Mouse (Mus musculus): Measurements from ENCODE around the gene Gramd1c.

Gene Gramd1c

GRCm38 (mm10) chr16:44033365-44033764 is 29.8 kb downstream of the Gramd1c start:
- H3K9me3 ChIP-seq (ENCODE audit: low read length), result peaks cover 22% of the 10 kb centered on the region
- no peaks in the 10 kb centered on the region for H3K27me3 ChIP-seq (ENCODE audit: insufficient read depth, low read length)
- TF ChIP-seq NANOG (IDR thresholded peaks at IDR 0.05; ENCODE audit: borderline replicate concordance, low read length) (no peak), POU5F1 (IDR thresholded peaks at IDR 0.05; ENCODE audit: borderline replicate concordance, low read length) (no peak), CTCF (conservative IDR thresholded peaks at IDR 0.05; ENCODE audit: low read length) (no peak)
- no peaks in the 10 kb centered on the region for H3K4me1 ChIP-seq (replicated peaks; ENCODE audit: low read depth, low read length)
- H3K4me3 ChIP-seq (replicated peaks; ENCODE audit: low read length), result no peak overlapping the region
- H3K36me3 ChIP-seq (ENCODE audit: insufficient read depth, low read length), result no peaks in the 10 kb centered on the region

GRCm38 (mm10) chr16:44029273-44029672 is 33.9 kb downstream of the Gramd1c start:
- H3K4me3 ChIP-seq (replicated peaks; ENCODE audit: low read length), result no peak overlapping the region
- no peaks in the 10 kb centered on the region for H3K9me3 ChIP-seq (ENCODE audit: low read length)
- H3K27me3 ChIP-seq (ENCODE audit: insufficient read depth, low read length), result no peaks in the 10 kb centered on the region
- H3K36me3 ChIP-seq (ENCODE audit: insufficient read depth, low read length), result no peaks in the 10 kb centered on the region
- no peaks in the 10 kb centered on the region for H3K4me1 ChIP-seq (replicated peaks; ENCODE audit: low read depth, low read length)
- TF ChIP-seq POU5F1 (IDR thresholded peaks at IDR 0.05; ENCODE audit: borderline replicate concordance, low read length) (no peak), CTCF (conservative IDR thresholded peaks at IDR 0.05; ENCODE audit: low read length) (no peak)

- H3K4me3 ChIP-seq (replicated peaks; ENCODE audit: low read length), result no peak overlapping the region
- no peak for TF ChIP-seq CTCF (conservative IDR thresholded peaks at IDR 0.05; ENCODE audit: low read length)
- no peak for TF ChIP-seq NANOG (IDR thresholded peaks at IDR 0.05; ENCODE audit: borderline replicate concordance, low read length)
- TF ChIP-seq POU5F1 (IDR thresholded peaks at IDR 0.05; ENCODE audit: borderline replicate concordance, low read length), result no peak
- H3K4me1 ChIP-seq (replicated peaks; ENCODE audit: low read depth, low read length), result no peaks in the 10 kb centered on the region
- H3K36me3 ChIP-seq (ENCODE audit: insufficient read depth, low read length), result no peaks in the 10 kb centered on the region
- H3K27me3 ChIP-seq (ENCODE audit: insufficient read depth, low read length), result no peaks in the 10 kb centered on the region
- no peaks in the 10 kb centered on the region for H3K9me3 ChIP-seq (ENCODE audit: low read length)
These were observed 36.3 kb downstream of the Gramd1c start for GRCm38 (mm10) chr16:44026822-44027221.

GRCm38 (mm10) chr16:44026210-44026609 is 36.9 kb downstream of the Gramd1c start:
- no peaks in the 10 kb centered on the region for H3K9me3 ChIP-seq (ENCODE audit: low read length)
- H3K4me3 ChIP-seq (replicated peaks; ENCODE audit: low read length), result no peak overlapping the region
- H3K27me3 ChIP-seq (ENCODE audit: insufficient read depth, low read length), result no peaks in the 10 kb centered on the region
- no peaks in the 10 kb centered on the region for H3K4me1 ChIP-seq (replicated peaks; ENCODE audit: low read depth, low read length)
- H3K36me3 ChIP-seq (ENCODE audit: insufficient read depth, low read length), result no peaks in the 10 kb centered on the region
- no peak for TF ChIP-seq CTCF (conservative IDR thresholded peaks at IDR 0.05; ENCODE audit: low read length)
- TF ChIP-seq NANOG (IDR thresholded peaks at IDR 0.05; ENCODE audit: borderline replicate concordance, low read length), result no peak
- no peak for TF ChIP-seq POU5F1 (IDR thresholded peaks at IDR 0.05; ENCODE audit: borderline replicate concordance, low read length)

- TF ChIP-seq POU5F1 (IDR thresholded peaks at IDR 0.05; ENCODE audit: borderline replicate concordance, low read length) (no peak), CTCF (conservative IDR thresholded peaks at IDR 0.05; ENCODE audit: low read length) (no peak), NANOG (IDR thresholded peaks at IDR 0.05; ENCODE audit: borderline replicate concordance, low read length) (no peak)
- H3K4me1 ChIP-seq (replicated peaks; ENCODE audit: low read depth, low read length), result peaks cover 6% of the 10 kb centered on the region
These were observed 44.1 kb downstream of the Gramd1c start for GRCm38 (mm10) chr16:44018986-44019548.

GRCm38 (mm10) chr16:44018372-44018771 is 44.8 kb downstream of the Gramd1c start:
- Histone ChIP-seq H3K4me3 (replicated peaks; ENCODE audit: low read length) (no peak overlapping the region), H3K4me1 (replicated peaks; ENCODE audit: low read depth, low read length) (peaks cover 6% of the 10 kb centered on the region), H3K9me3 (ENCODE audit: low read length) (no peaks in the 10 kb centered on the region), H3K36me3 (ENCODE audit: insufficient read depth, low read length) (no peaks in the 10 kb centered on the region), H3K27me3 (ENCODE audit: insufficient read depth, low read length) (peaks cover 3% of the 10 kb centered on the region; the same call in 1 of the 2 replicates)
- TF ChIP-seq NANOG (IDR thresholded peaks at IDR 0.05; ENCODE audit: borderline replicate concordance, low read length) (no peak), CTCF (conservative IDR thresholded peaks at IDR 0.05; ENCODE audit: low read length) (no peak)

More at GRCm38 (mm10) chr16:44018986-44019548, 44.1 kb downstream of the Gramd1c start:
- Histone ChIP-seq H3K36me3 (ENCODE audit: insufficient read depth, low read length) (no peaks in the 10 kb centered on the region), H3K4me3 (replicated peaks; ENCODE audit: low read length) (no peak overlapping the region), H3K27me3 (ENCODE audit: insufficient read depth, low read length) (peaks cover 3% of the 10 kb centered on the region; the same call in 1 of the 2 replicates), H3K9me3 (ENCODE audit: low read length) (no peaks in the 10 kb centered on the region)

GRCm38 (mm10) chr16:44017707-44018106 is 45.4 kb downstream of the Gramd1c start:
- TF ChIP-seq CTCF (conservative IDR thresholded peaks at IDR 0.05; ENCODE audit: low read length) (no peak), NANOG (IDR thresholded peaks at IDR 0.05; ENCODE audit: borderline replicate concordance, low read length) (no peak), POU5F1 (IDR thresholded peaks at IDR 0.05; ENCODE audit: borderline replicate concordance, low read length) (no peak)
- Histone ChIP-seq H3K27me3 (ENCODE audit: insufficient read depth, low read length) (peaks cover 3% of the 10 kb centered on the region; the same call in 1 of the 2 replicates), H3K4me1 (replicated peaks; ENCODE audit: low read depth, low read length) (peaks cover 6% of the 10 kb centered on the region), H3K9me3 (ENCODE audit: low read length) (no peaks in the 10 kb centered on the region), H3K36me3 (ENCODE audit: insufficient read depth, low read length) (no peaks in the 10 kb centered on the region), H3K4me3 (replicated peaks; ENCODE audit: low read length) (no peak overlapping the region)

GRCm38 (mm10) chr16:44016164-44016563 is 47.0 kb downstream of the Gramd1c start:
- H3K9me3 ChIP-seq (ENCODE audit: low read length), result no peaks in the 10 kb centered on the region
- H3K36me3 ChIP-seq (ENCODE audit: insufficient read depth, low read length), result no peaks in the 10 kb centered on the region
- TF ChIP-seq POU5F1 (IDR thresholded peaks at IDR 0.05; ENCODE audit: borderline replicate concordance, low read length), result no peak
- TF ChIP-seq CTCF (conservative IDR thresholded peaks at IDR 0.05; ENCODE audit: low read length), result no peak
- TF ChIP-seq NANOG (IDR thresholded peaks at IDR 0.05; ENCODE audit: borderline replicate concordance, low read length), result no peak
- H3K27me3 ChIP-seq (ENCODE audit: insufficient read depth, low read length), result peaks cover 3% of the 10 kb centered on the region; the same call in 1 of the 2 replicates
- no peak overlapping the region for H3K4me3 ChIP-seq (replicated peaks; ENCODE audit: low read length)
- peaks cover 6% of the 10 kb centered on the region for H3K4me1 ChIP-seq (replicated peaks; ENCODE audit: low read depth, low read length)

All from E14TG2a.4 (cell line).